Mouse (Mus musculus) CH12.LX (cell line): Measurements from ENCODE around the gene Ap4s1. TPM values are rescaled to one million over a fixed set of nuclear protein-coding genes. Genes with fewer than 3 reads are reported as not detected.

ENCODE experiments used
- DNase-seq: peaks from one replicate; pipeline ENCODE4 v3.0.0-alpha.2; 2013; ENCODE audit errors: extremely low read depth
- H3K27ac ChIP-seq: 2 replicates; pipeline ENCODE4 v1.5.1; 2012; ENCODE audit warnings: low read depth, mild to moderate bottlenecking, control low read depth, moderate library complexity; ENCODE audit not compliant: insufficient read depth
- H3K27me3 ChIP-seq: replicated peaks from 2 replicates; pipeline ENCODE3; 2012; ENCODE audit warnings: inconsistent platforms
- H3K36me3 ChIP-seq, 2 experiments: replicated peaks in 1 of 2; 2 replicates each; pipeline versions ENCODE3 to v1.6.1; 2012; ENCODE audit warnings: inconsistent platforms in 1 of 2, low read length in 1 of 2, mild to moderate bottlenecking in 1 of 2, mixed read lengths in 1 of 2, moderate library complexity in 1 of 2; ENCODE audit not compliant: control insufficient read depth in 1 of 2, insufficient read depth in 1 of 2
- H3K4me1 ChIP-seq, 2 experiments: 2 replicates each; pipeline ENCODE4 v1.6.1; 2012; ENCODE audit warnings: inconsistent platforms in 1 of 2, moderate library complexity in 1 of 2; ENCODE audit not compliant: insufficient read depth in 2 of 2, control insufficient read depth in 1 of 2
- H3K4me2 ChIP-seq: 2 replicates; pipeline ENCODE4 v1.6.1; 2012; ENCODE audit warnings: low read depth, mild to moderate bottlenecking, control low read depth; ENCODE audit not compliant: poor library complexity, insufficient read depth, severe bottlenecking
- H3K4me3 ChIP-seq, 3 experiments: fragments of 150-350 bp in 1 of 3; sonication (generic) in 1 of 3; replicated peaks in 1 of 3; 2 replicates each; pipeline versions ENCODE3 to v1.5.1; 2011 to 2012; ENCODE audit warnings: low read depth in 2 of 3, low read length in 2 of 3, mild to moderate bottlenecking in 2 of 3, moderate library complexity in 2 of 3, control low read depth in 1 of 3, improper control_type of control experiment in 1 of 3, inconsistent platforms in 1 of 3, mixed read lengths in 1 of 3; ENCODE audit not compliant: poor library complexity in 1 of 3
- H3K79me2 ChIP-seq: replicated peaks from 2 replicates; pipeline ENCODE4 v1.6.1; 2012; ENCODE audit warnings: mild to moderate bottlenecking, moderate library complexity; ENCODE audit not compliant: control insufficient read depth, poor library complexity, insufficient read depth, severe bottlenecking; ENCODE audit errors: extremely low read depth
- H3K9ac ChIP-seq: 2 replicates; pipeline ENCODE4 v1.6.1; 2012; ENCODE audit warnings: low read depth, mild to moderate bottlenecking, control low read depth, moderate library complexity; ENCODE audit not compliant: insufficient read depth
- H3K9me3 ChIP-seq: replicated peaks from 2 replicates; pipeline ENCODE3; 2012; ENCODE audit warnings: low read length, inconsistent platforms, mixed read lengths
- CHD2 ChIP-seq: IDR thresholded peaks from 2 replicates; pipeline ENCODE4 v1.6.1; 2011; ENCODE audit warnings: low read length, improper control_type of control experiment
- E2F4 ChIP-seq: IDR thresholded peaks from 2 replicates; pipeline ENCODE4 v1.6.1; 2011; ENCODE audit warnings: low read depth, low read length, improper control_type of control experiment; ENCODE audit not compliant: insufficient replicate concordance
- ELF1 ChIP-seq: IDR thresholded peaks from 2 replicates; pipeline ENCODE4 v1.6.1; 2014; ENCODE audit warnings: low read depth, mild to moderate bottlenecking, inconsistent platforms, low read length, improper control_type of control experiment
- EP300 ChIP-seq: IDR thresholded peaks from 2 replicates; pipeline ENCODE4 v1.6.1; 2011; ENCODE audit warnings: low read length, improper control_type of control experiment
- ETS1 ChIP-seq: conservative IDR thresholded peaks from 2 replicates; pipeline ENCODE4 v1.6.1; 2012; ENCODE audit warnings: low read depth, mild to moderate bottlenecking, inconsistent platforms, low read length, improper control_type of control experiment, moderate library complexity
- GABPA ChIP-seq: IDR thresholded peaks from 2 replicates; pipeline ENCODE4 v1.6.1; 2012; ENCODE audit warnings: low read depth, low read length, improper control_type of control experiment, inconsistent platforms; ENCODE audit not compliant: insufficient replicate concordance
- IRF4 ChIP-seq: IDR thresholded peaks from 2 replicates; pipeline ENCODE4 v1.6.1; 2014; ENCODE audit warnings: low read depth, mild to moderate bottlenecking, inconsistent platforms, low read length, improper control_type of control experiment
- MAZ ChIP-seq: IDR thresholded peaks from 2 replicates; pipeline ENCODE4 v1.6.1; 2012; ENCODE audit warnings: low read depth, mild to moderate bottlenecking, inconsistent platforms, low read length, improper control_type of control experiment, moderate library complexity
- PAX5 ChIP-seq: IDR thresholded peaks from 2 replicates; pipeline ENCODE4 v1.6.1; 2012; ENCODE audit warnings: low read length, inconsistent platforms, mixed read lengths
- RAD21 ChIP-seq: IDR thresholded peaks from 2 replicates; pipeline ENCODE4 v1.6.1; 2011; ENCODE audit warnings: low read depth, mild to moderate bottlenecking, low read length, improper control_type of control experiment, moderate library complexity
- TCF12 ChIP-seq: IDR thresholded peaks from 2 replicates; pipeline ENCODE4 v1.6.1; 2014; ENCODE audit warnings: low read depth, mild to moderate bottlenecking, inconsistent platforms, low read length, improper control_type of control experiment
- dilution Hi-C: fragments of 300-500 bp; cut with MboI; formaldehyde crosslinking; loops from 2 replicates; pipeline ENCODE4 v1.14.3; 2020; ENCODE audit warnings: low sequenced_read_pairs; ENCODE audit not compliant: extremely low pct_unique_long_range_greater_than_20kb, extremely low pct_ligation_motif_present
- in situ Hi-C: fragments of 300-500 bp; cut with MboI; formaldehyde crosslinking; loops from 3 replicates; pipeline ENCODE4 v1.14.3; 2019; ENCODE audit warnings: low sequenced_read_pairs, low pct_ligation_motif_present, low pct_unique_long_range_greater_than_20kb, mixed read lengths
- polyA plus RNA-seq: library from polyadenylated mRNA; unstranded; fragments of >175 nt; gene quantifications from 2 replicates; pipeline ENCODE4 v1.2.1, GENCODE M21; 2012; ENCODE audit warnings: low read depth; ENCODE audit not compliant: insufficient read length
- total RNA-seq, 2 experiments: library from RNA; depleted of rRNA; stranded (reverse); fragments of 300-350 nt in 1 of 2; fragments of >200 nt in 1 of 2; gene quantifications; 2 replicates each; pipeline ENCODE4 v1.2.3; 2012 to 2014

Ap4s1 gene
- total and polyA plus RNA-seq, 3 experiments: 11.0 to 32.4 (median 20.5) TPM

GRCm38 (mm10) chr12:51671231-51671891 lies 19.5 kb upstream of the Ap4s1 start:
- H3K27me3 ChIP-seq: no peaks in the 10 kb centered on the region
- H3K79me2 ChIP-seq: peaks cover 61% of the 10 kb centered on the region
- no peak for TF ChIP-seq RAD21
- TF ChIP-seq GABPA: no peak
- TF ChIP-seq EP300: no peak
- no peak for TF ChIP-seq MAZ
- no peak for TF ChIP-seq E2F4
- no peaks in the 10 kb centered on the region for H3K36me3 ChIP-seq
- dilution Hi-C loops (no loop called here), in situ Hi-C loops (no loop called here)
- peaks cover 0 to 50% of the 10 kb centered on the region in 2 experiments; a peak in 2 of 4 replicates for H3K4me1 ChIP-seq
- DNase-seq: no peak
- no peak overlapping the region for H3K27ac ChIP-seq
- H3K4me3 ChIP-seq: no peak overlapping the region
- H3K9me3 ChIP-seq: no peaks in the 10 kb centered on the region
- H3K9ac ChIP-seq: no peak overlapping the region
- H3K4me2 ChIP-seq: no peak overlapping the region

GRCm38 (mm10) chr12:51673270-51673669 lies 17.6 kb upstream of the Ap4s1 start:
- Histone ChIP-seq H3K4me1 (peaks cover 0 to 48% of the 10 kb centered on the region in 2 experiments; a peak in 2 of 4 replicates), H3K79me2 (peaks cover 60% of the 10 kb centered on the region), H3K27me3 (no peaks in the 10 kb centered on the region), H3K9ac (no peak overlapping the region), H3K9me3 (no peaks in the 10 kb centered on the region)
- dilution Hi-C loops: no loop called here
- no peak for DNase-seq
- TF ChIP-seq ELF1 (no peak), ETS1 (no peak), PAX5 (no peak), CHD2 (no peak), IRF4 (no peak), GABPA (no peak)
- TF ChIP-seq, all 38 proteins: peak for 0
- in situ Hi-C loops: no loop called here
- H3K4me3 ChIP-seq: no peak overlapping the region
- peaks cover 0 to 1% of the 10 kb centered on the region in 2 experiments for H3K36me3 ChIP-seq
- H3K27ac ChIP-seq: no peak overlapping the region
- no peak overlapping the region for H3K4me2 ChIP-seq

GRCm38 (mm10) chr12:51676442-51676841 lies 14.4 kb upstream of the Ap4s1 start:
- dilution Hi-C loops: no loop called here
- peaks cover 3 to 51% of the 10 kb centered on the region in 2 experiments; a peak in 3 of 4 replicates for H3K4me1 ChIP-seq
- H3K79me2 ChIP-seq: peaks cover 71% of the 10 kb centered on the region
- no peak for TF ChIP-seq TCF12
- no peaks in the 10 kb centered on the region for H3K27me3 ChIP-seq
- no peaks in the 10 kb centered on the region for H3K9me3 ChIP-seq
- H3K9ac ChIP-seq: no peak overlapping the region
- in situ Hi-C loops: no loop called here
- H3K27ac ChIP-seq: no peak overlapping the region
- H3K4me2 ChIP-seq: no peak overlapping the region
- H3K4me3 ChIP-seq: no peak overlapping the region
- DNase-seq: no peak
- H3K36me3 ChIP-seq: peaks cover 3 to 5% of the 10 kb centered on the region in 2 experiments
